Comparison of ENCODE assay signal across 8 mouse cellular contexts in genomic region chr10:78399090-78399657, GRCm38 (mm10). TPM values are rescaled to one million over a fixed set of nuclear protein-coding genes. Genes with fewer than 3 reads are reported as not detected.
A peak's percentile ranks its signal among the peaks of the same experiment; 100 is the strongest.
DNase-seq lines count a peak whose midpoint lies in the region; ATAC-seq and TF ChIP-seq lines count a peak whose summit lies in the region.

No protein-coding gene starts in this region.

- H3K4me1 ChIP-seq in heart, embryonic 15.5 days (replicated peaks), result peaks cover 29% of the 10 kb centered on the region

- H3K4me2 ChIP-seq in heart, embryonic 15.5 days, result peak overlapping the region; percentile 43; the same call in 1 of the 2 replicates
- no peak overlapping the region for H3K4me2 ChIP-seq in myocyte (ENCODE audit: low read depth)

- H3K27ac ChIP-seq in heart, embryonic 15.5 days, result peak overlapping the region; percentile 72

- TF ChIP-seq POLR2A in myocyte (IDR thresholded peaks at IDR 0.05; ENCODE audit: insufficient read length, low read depth), result no peak

- no peak overlapping the region for H3K9ac ChIP-seq in heart, embryonic 15.5 days

- no peaks in the 10 kb centered on the region for H3K79me2 ChIP-seq in myocyte (ENCODE audit: control insufficient read depth, insufficient read depth)

- WGBS in heart, embryonic 15.5 days, result 32% methylated on average over 17 of the region's 17 CpGs

- H3K36me3 ChIP-seq in heart, embryonic 15.5 days, result peaks cover 41% of the 10 kb centered on the region
- H3K36me3 ChIP-seq in myocyte (ENCODE audit: control insufficient read depth, insufficient read depth), result peaks cover 14% of the 10 kb centered on the region

- H3K4me3 ChIP-seq in heart, embryonic 15.5 days, result no peak overlapping the region
- H3K4me3 ChIP-seq in myocyte, result no peak overlapping the region

- DNase-seq in layer of hippocampus, adult 11-12 months (ENCODE audit: low spot score), result peak; percentile 39
- DNase-seq in layer of hippocampus, adult 8-10 months (ENCODE audit: low spot score in 2 of 2), result no peak
- peak; percentile 48 to 49 for DNase-seq in layer of hippocampus, postnatal 10 days (ENCODE audit: low spot score in 2 of 2)
- no peak for DNase-seq in Muller cell, postnatal 12 days (ENCODE audit: inconsistent ontology term)
- DNase-seq in left cerebral cortex, adult 9 months (ENCODE audit: low spot score in 2 of 2), result no peak

- H3ac ChIP-seq in myocyte (ENCODE audit: control insufficient read depth, insufficient read length), result no peak overlapping the region

- H3K9me3 ChIP-seq in heart, embryonic 15.5 days (replicated peaks), result no peaks in the 10 kb centered on the region

- 0 out of 2 replicates have a peak, but pooled peaks cover 4% of the 10 kb centered on the region for H3K27me3 ChIP-seq in heart, embryonic 15.5 days
- H3K27me3 ChIP-seq in myocyte (ENCODE audit: control insufficient read depth, insufficient read depth, insufficient read length), result no peaks in the 10 kb centered on the region

- peak; percentile 58 for ATAC-seq in activated CD4-positive, CD25-positive, alpha-beta regulatory T cell, adult 4 months
- ATAC-seq in heart, embryonic 15.5 days (replicated peaks; ENCODE audit: insufficient number of reproducible peaks, insufficient read depth, low FRiP score, low read depth), result peak; percentile 60

TF ChIP-seq in myocyte, 11 proteins besides CTCF, POLR2A, EP300 and RAD21:
- TF ChIP-seq USF1 (IDR thresholded peaks at IDR 0.05; ENCODE audit: low read depth) (no peak), POLR2AphosphoS2 (IDR thresholded peaks at IDR 0.05; ENCODE audit: insufficient read length, low read depth) (peak; percentile 33), E2F4 (IDR thresholded peaks at IDR 0.05; ENCODE audit: insufficient read depth) (no peak), TCF3 (IDR thresholded peaks at IDR 0.05; ENCODE audit: insufficient read length, low read depth) (no peak), REST (IDR thresholded peaks at IDR 0.05; ENCODE audit: insufficient read depth, insufficient read length) (no peak), MAX (IDR thresholded peaks at IDR 0.05; ENCODE audit: low read depth) (no peak), MYOD1 (IDR thresholded peaks at IDR 0.05; ENCODE audit: control insufficient read depth in 1 of 3, insufficient read length in 2 of 3, low read depth in 2 of 3) (peak in 2 of 3 experiments; percentile 74 to 87), TCF12 (IDR thresholded peaks at IDR 0.05; ENCODE audit: insufficient read depth, poor library complexity, severe bottlenecking) (peak; percentile 20), SRF (IDR thresholded peaks at IDR 0.05; ENCODE audit: control insufficient read depth, insufficient read length, low read depth) (no peak), MYOG (IDR thresholded peaks at IDR 0.05; ENCODE audit: control insufficient read depth in 1 of 3, insufficient read depth in 1 of 3, insufficient read length in 2 of 3, low read depth in 2 of 3) (peak in 2 of 3 experiments; percentile 45 to 69), CEBPB (IDR thresholded peaks at IDR 0.05; ENCODE audit: insufficient read depth, poor library complexity, severe bottlenecking) (no peak)

RNA-seq across cellular contexts. Expression of gene Rrp1, which starts 13.7 kb away (rescaled TPM):
- total RNA-seq in layer of hippocampus, adult 8-10 months (2022), result 100 to 1,000 TPM; 323 to 359 (median 334) TPM
- 100 to 1,000 TPM in 1 of 2 experiments, 10 to 100 TPM in 1; 92.2 to 124 TPM for polyA plus RNA-seq in activated CD4-positive, CD25-positive, alpha-beta regulatory T cell, adult 4 months (2017; shearing (Covaris generic))
- polyA plus RNA-seq in heart, embryonic 15.5 days (2015; fragmentation: Nextera tagmentation; extraction: Ambion mirVana), result 202 and 247 TPM in 2 replicates
- 100 to 1,000 TPM; 316 to 337 TPM for total RNA-seq in layer of hippocampus, postnatal 10 days (2021)
- 180 TPM for polyA plus RNA-seq in myocyte (2012; fragmentation: generic; extraction: Trizol)

RNA-seq across cellular contexts. Expression of gene Cstb, which starts 26.3 kb away (rescaled TPM):
- 10 to 100 TPM; 28.4 to 47.8 (median 36.8) TPM for total RNA-seq in layer of hippocampus, adult 8-10 months (2022)
- polyA plus RNA-seq in activated CD4-positive, CD25-positive, alpha-beta regulatory T cell, adult 4 months (2017; shearing (Covaris generic)), result 100 to 1,000 TPM; 166 to 179 TPM
- 114 and 160 TPM in 2 replicates for polyA plus RNA-seq in heart, embryonic 15.5 days (2015; fragmentation: Nextera tagmentation; extraction: Ambion mirVana)
- total RNA-seq in layer of hippocampus, postnatal 10 days (2021), result 10 to 100 TPM; 37.4 to 38.2 TPM
- polyA plus RNA-seq in myocyte (2012; fragmentation: generic; extraction: Trizol), result 197 TPM

RNA-seq across cellular contexts. Expression of gene Agpat3, which starts 46.9 kb away (rescaled TPM):
- total RNA-seq in layer of hippocampus, adult 8-10 months (2022), result 100 to 1,000 TPM; 201 to 224 (median 209) TPM
- polyA plus RNA-seq in activated CD4-positive, CD25-positive, alpha-beta regulatory T cell, adult 4 months (2017; shearing (Covaris generic)), result 100 to 1,000 TPM in 1 of 2 experiments, 10 to 100 TPM in 1; 88.9 to 102 TPM
- 54.2 and 67.6 TPM in 2 replicates for polyA plus RNA-seq in heart, embryonic 15.5 days (2015; fragmentation: Nextera tagmentation; extraction: Ambion mirVana)
- total RNA-seq in layer of hippocampus, postnatal 10 days (2021), result 100 to 1,000 TPM; 247 to 258 TPM
- polyA plus RNA-seq in myocyte (2012; fragmentation: generic; extraction: Trizol), result 183 TPM

Comparison
In these comparisons a context has a peak if more than half of its experiments do, and no peak if none do; other contexts are left out.
1. DNase-seq: peak in layer of hippocampus, adult 11-12 months (single experiment) and layer of hippocampus, postnatal 10 days (2 of 2); none in layer of hippocampus, adult 8-10 months (0 of 2), Muller cell, postnatal 12 days (single experiment) and left cerebral cortex, adult 9 months (0 of 2).